Mouse (Mus musculus): ENCODE data around the gene Gm21974. TPM values are rescaled to one million over a fixed set of nuclear protein-coding genes. Genes with fewer than 3 reads are reported as not detected.

Gene Gm21974
- polyA plus RNA-seq, 1 experiment from 2014 or later: not detected

Other genes with a start within 250 kb of the Gm21974 start
- 16.8 and 17.0 TPM in 2 replicates for gene Bcl7c, start 186.5 kb downstream of the Gm21974 start, polyA plus RNA-seq (2015; fragmentation: Nextera tagmentation; extraction: Ambion mirVana)
- 2.0 and 2.5 TPM in 2 replicates for gene Ctf1, start 182.7 kb downstream of the Gm21974 start, polyA plus RNA-seq (2015; fragmentation: Nextera tagmentation; extraction: Ambion mirVana)
- gene Ctf2, start 163.3 kb downstream of the Gm21974 start, polyA plus RNA-seq (2015; fragmentation: Nextera tagmentation; extraction: Ambion mirVana): 0.05 TPM in 2 replicates
- gene Fbxl19, start 150.9 kb downstream of the Gm21974 start, polyA plus RNA-seq (2015; fragmentation: Nextera tagmentation; extraction: Ambion mirVana): 1.9 and 2.0 TPM in 2 replicates
- gene Orai3, start 125.6 kb downstream of the Gm21974 start, polyA plus RNA-seq (2015; fragmentation: Nextera tagmentation; extraction: Ambion mirVana): 11.2 and 12.9 TPM in 2 replicates
- gene Setd1a, start 118.8 kb downstream of the Gm21974 start, polyA plus RNA-seq (2015; fragmentation: Nextera tagmentation; extraction: Ambion mirVana): 7.5 and 7.9 TPM in 2 replicates
- not detected in 2 replicates for gene Gm49388, start 109.8 kb downstream of the Gm21974 start, polyA plus RNA-seq (2015; fragmentation: Nextera tagmentation; extraction: Ambion mirVana)
- gene Hsd3b7, start 94.8 kb downstream of the Gm21974 start, polyA plus RNA-seq (2015; fragmentation: Nextera tagmentation; extraction: Ambion mirVana): 72.9 and 80.3 TPM in 2 replicates
- 11.8 TPM in 2 replicates for gene Stx4a, start 71.2 kb downstream of the Gm21974 start, polyA plus RNA-seq (2015; fragmentation: Nextera tagmentation; extraction: Ambion mirVana)
- 0.25 and 0.40 TPM in 2 replicates for gene Stx1b, start 70.9 kb downstream of the Gm21974 start, polyA plus RNA-seq (2015; fragmentation: Nextera tagmentation; extraction: Ambion mirVana)
- 4.8 and 4.9 TPM in 2 replicates for gene Zfp646, start 19.2 kb downstream of the Gm21974 start, polyA plus RNA-seq (2015; fragmentation: Nextera tagmentation; extraction: Ambion mirVana)
- 4.5 and 5.0 TPM in 2 replicates for gene Zfp668, start 18.6 kb downstream of the Gm21974 start, polyA plus RNA-seq (2015; fragmentation: Nextera tagmentation; extraction: Ambion mirVana)
- gene Prss53, start 4.5 kb downstream of the Gm21974 start, polyA plus RNA-seq (2015; fragmentation: Nextera tagmentation; extraction: Ambion mirVana): 0.28 and 0.41 TPM in 2 replicates
- 140 and 149 TPM in 2 replicates for gene Vkorc1, start 163 bp upstream of the Gm21974 start, polyA plus RNA-seq (2015; fragmentation: Nextera tagmentation; extraction: Ambion mirVana)
- 45.9 and 51.1 TPM in 2 replicates for gene Bckdk, start 8.6 kb upstream of the Gm21974 start, polyA plus RNA-seq (2015; fragmentation: Nextera tagmentation; extraction: Ambion mirVana)
- 12.9 and 13.3 TPM in 2 replicates for gene Kat8, start 17.1 kb upstream of the Gm21974 start, polyA plus RNA-seq (2015; fragmentation: Nextera tagmentation; extraction: Ambion mirVana)
- 14.8 and 18.5 TPM in 2 replicates for gene Prss8, start 34.6 kb upstream of the Gm21974 start, polyA plus RNA-seq (2015; fragmentation: Nextera tagmentation; extraction: Ambion mirVana)
- gene Prss36, start 51.3 kb upstream of the Gm21974 start, polyA plus RNA-seq (2015; fragmentation: Nextera tagmentation; extraction: Ambion mirVana): 2.9 and 3.0 TPM in 2 replicates
- gene Fus, start 72.0 kb upstream of the Gm21974 start, polyA plus RNA-seq (2015; fragmentation: Nextera tagmentation; extraction: Ambion mirVana): 86.5 and 92.3 TPM in 2 replicates
- gene Pycard, start 98.4 kb upstream of the Gm21974 start, polyA plus RNA-seq (2015; fragmentation: Nextera tagmentation; extraction: Ambion mirVana): 20.7 and 23.0 TPM in 2 replicates
- gene Trim72, start 108.5 kb upstream of the Gm21974 start, polyA plus RNA-seq (2015; fragmentation: Nextera tagmentation; extraction: Ambion mirVana): 0.15 and 0.32 TPM in 2 replicates
- gene Itgam, start 167.2 kb upstream of the Gm21974 start, polyA plus RNA-seq (2015; fragmentation: Nextera tagmentation; extraction: Ambion mirVana): 7.1 and 7.4 TPM in 2 replicates
- gene Gm49368, start 167.2 kb upstream of the Gm21974 start, polyA plus RNA-seq (2015; fragmentation: Nextera tagmentation; extraction: Ambion mirVana): 0.27 TPM in 1 of 2 replicates, not detected in the other
- 0.16 and 0.24 TPM in 2 replicates for gene Itgax, start 234.1 kb upstream of the Gm21974 start, polyA plus RNA-seq (2015; fragmentation: Nextera tagmentation; extraction: Ambion mirVana)

Data from liver, embryonic 16.5 days (tissue).